Mouse (Mus musculus): ENCODE results near the gene Ocel1. TPM values are rescaled to one million over a fixed set of nuclear protein-coding genes. Genes with fewer than 3 reads are reported as not detected.
A peak's percentile ranks its signal among the peaks of the same experiment; 100 is the strongest.
"Not testable (repeated sequence)": the region's sequence is repeated elsewhere in the genome, so short reads cannot be mapped to it uniquely, and the experiment has no call there.

Gene Ocel1
- polyA plus RNA-seq (2015; fragmentation: Nextera tagmentation; extraction: Ambion mirVana): 6.1 TPM in 2 replicates

DNA sequence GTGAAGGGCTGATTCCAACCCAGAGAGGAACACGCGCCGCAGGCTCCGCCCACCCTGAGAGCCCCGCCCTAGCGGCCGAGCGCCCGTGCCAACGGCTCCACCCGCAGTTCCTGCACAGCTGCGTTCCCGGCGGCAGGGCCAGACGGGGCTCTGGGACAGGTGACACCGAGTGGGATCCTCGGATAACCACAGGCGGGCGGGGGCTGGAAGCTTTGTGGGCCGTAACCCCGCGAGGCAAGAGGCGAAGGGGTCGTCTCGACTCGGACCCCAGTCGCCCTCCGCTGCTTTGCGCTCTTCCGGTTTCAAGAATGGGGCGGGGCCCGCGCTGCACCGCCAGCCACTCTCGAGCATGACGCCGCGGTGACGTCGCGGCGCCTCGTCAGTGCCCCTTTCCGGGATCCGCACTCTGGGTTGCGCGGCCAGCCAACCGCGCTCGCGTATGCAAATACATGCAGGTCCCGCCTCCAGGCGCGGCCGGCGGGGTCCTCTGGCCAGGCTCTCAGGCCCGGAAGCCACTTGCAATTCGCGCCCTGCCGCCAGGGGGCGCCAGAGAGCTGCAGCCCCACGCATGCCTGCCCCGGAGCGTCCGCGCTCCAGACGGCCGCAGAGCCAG, at the start of gene Ocel1:
Gene Ocel1, plus strand, starts transcription at position 63 of the 613 bp plus-strand sequence.
- under 1% methylated on average over 68 of the region's 68 CpGs for WGBS
- no peaks in the 10 kb centered on the region for H3K27me3 ChIP-seq (ENCODE audit: insufficient read depth, low read length)
- peaks cover 45% of the 10 kb centered on the region for H3K36me3 ChIP-seq (ENCODE audit: insufficient read depth, low read length)
- peak within 1 kb of the TSS; percentile 52 for H3K4me3 ChIP-seq (ENCODE audit: low read length)
- peak within 1 kb of the TSS; percentile 56 for H3K4me2 ChIP-seq (replicated peaks; ENCODE audit: low read depth, low read length)
- H3K9ac ChIP-seq (replicated peaks; ENCODE audit: low read length): peak within 1 kb of the TSS; percentile 64
- H3K9me3 ChIP-seq (ENCODE audit: low read length): no peaks in the 10 kb centered on the region
- H3K4me1 ChIP-seq (ENCODE audit: insufficient read depth, low read length): peaks cover 36% of the 10 kb centered on the region
- ATAC-seq (ENCODE audit: low FRiP score, low TSS enrichment): peak; percentile 81
- peak within 1 kb of the TSS; percentile 43 for H3K27ac ChIP-seq (ENCODE audit: low read length)

DNA sequence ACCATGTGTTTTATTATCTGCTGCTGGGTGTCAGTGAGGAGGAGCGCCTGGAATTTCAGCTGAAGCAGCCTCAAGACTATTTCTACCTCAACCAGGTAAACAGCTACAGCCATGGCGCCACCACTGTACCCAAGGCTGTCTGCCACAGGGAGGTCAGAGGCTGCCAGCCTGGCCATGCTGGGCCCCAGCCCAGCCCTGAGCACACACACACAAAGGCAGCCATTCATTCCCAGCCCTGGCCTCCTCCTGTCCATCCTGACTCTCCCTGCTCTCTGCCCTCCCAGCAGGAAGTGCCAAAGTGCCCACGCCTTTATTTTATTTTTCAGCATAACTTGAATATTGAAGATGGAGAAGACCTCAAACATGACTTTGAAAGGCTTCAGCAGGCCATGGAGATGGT, 48.2 kb upstream of the Ocel1 start:
- ATAC-seq (ENCODE audit: low FRiP score, low TSS enrichment): no peak
- H3K4me1 ChIP-seq (ENCODE audit: insufficient read depth, low read length): no peaks in the 10 kb centered on the region
- no peak overlapping the region for H3K9ac ChIP-seq (replicated peaks; ENCODE audit: low read length)
- peaks cover 48% of the 10 kb centered on the region for H3K36me3 ChIP-seq (ENCODE audit: insufficient read depth, low read length)
- H3K27me3 ChIP-seq (ENCODE audit: insufficient read depth, low read length): no peaks in the 10 kb centered on the region
- WGBS: 97% methylated on average over 3 of the region's 3 CpGs
- no peaks in the 10 kb centered on the region for H3K9me3 ChIP-seq (ENCODE audit: low read length)
- H3K27ac ChIP-seq (ENCODE audit: low read length): no peak overlapping the region
- no peak overlapping the region for H3K4me3 ChIP-seq (ENCODE audit: low read length)
- H3K4me2 ChIP-seq (replicated peaks; ENCODE audit: low read depth, low read length): no peak overlapping the region

DNA sequence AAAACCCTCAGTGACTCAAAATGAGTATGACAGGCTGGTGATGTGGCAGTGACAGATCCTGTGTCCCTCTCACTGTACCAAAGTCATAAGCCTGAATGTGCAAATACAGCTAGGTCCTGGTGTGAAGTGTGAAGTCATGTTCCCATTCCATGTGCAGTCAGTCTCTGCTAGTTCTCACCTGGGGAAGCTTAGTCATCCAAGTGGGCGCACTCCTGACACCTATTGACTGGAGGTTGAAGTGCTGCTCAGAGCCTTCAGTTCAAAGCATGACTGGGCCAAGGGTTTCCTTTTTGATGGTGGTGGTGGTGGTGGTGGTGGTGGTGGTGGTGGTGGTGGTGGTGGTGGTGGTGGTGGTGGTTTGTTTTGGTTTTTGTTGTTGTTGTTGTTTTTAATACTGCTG, 46.2 kb upstream of the Ocel1 start:
- no peaks in the 10 kb centered on the region for H3K27me3 ChIP-seq (ENCODE audit: insufficient read depth, low read length)
- no peak overlapping the region for H3K27ac ChIP-seq (ENCODE audit: low read length)
- H3K4me1 ChIP-seq (ENCODE audit: insufficient read depth, low read length): no peaks in the 10 kb centered on the region
- 85% methylated on average over 1 of the region's 1 CpGs for WGBS
- peaks cover 59% of the 10 kb centered on the region for H3K36me3 ChIP-seq (ENCODE audit: insufficient read depth, low read length)
- H3K4me3 ChIP-seq (ENCODE audit: low read length): no peak overlapping the region
- H3K9me3 ChIP-seq (ENCODE audit: low read length): no peaks in the 10 kb centered on the region
- H3K4me2 ChIP-seq (replicated peaks; ENCODE audit: low read depth, low read length): no peak overlapping the region
- no peak for ATAC-seq (ENCODE audit: low FRiP score, low TSS enrichment)
- H3K9ac ChIP-seq (replicated peaks; ENCODE audit: low read length): no peak overlapping the region

DNA sequence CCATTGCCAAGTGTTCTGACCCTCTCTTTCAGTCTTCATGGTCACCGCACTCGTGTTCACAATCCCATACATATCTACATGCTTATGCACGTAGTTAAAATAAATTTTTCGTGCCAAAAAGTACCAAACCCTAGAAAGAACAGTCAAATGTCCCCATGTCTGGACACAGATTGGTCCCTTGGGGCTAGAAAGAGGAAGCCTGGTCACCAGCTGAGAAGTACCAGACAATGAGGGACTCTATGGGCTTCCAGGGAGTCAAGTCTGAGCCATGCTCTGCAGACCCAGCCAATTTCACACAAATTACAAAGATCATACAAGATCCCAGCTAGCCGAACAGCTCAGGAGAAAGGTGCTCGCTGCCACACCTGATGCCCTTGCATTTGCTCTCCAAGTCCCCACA, 33.3 kb upstream of the Ocel1 start:
- peaks cover 18% of the 10 kb centered on the region for H3K36me3 ChIP-seq (ENCODE audit: insufficient read depth, low read length)
- H3K27me3 ChIP-seq (ENCODE audit: insufficient read depth, low read length); H3K4me1 ChIP-seq (ENCODE audit: insufficient read depth, low read length); H3K27ac ChIP-seq (ENCODE audit: low read length); H3K4me2 ChIP-seq (replicated peaks; ENCODE audit: low read depth, low read length); H3K9ac ChIP-seq (replicated peaks; ENCODE audit: low read length); ATAC-seq (ENCODE audit: low FRiP score, low TSS enrichment); H3K9me3 ChIP-seq (ENCODE audit: low read length); H3K4me3 ChIP-seq (ENCODE audit: low read length): not testable (repeated sequence)
- 92% methylated on average over 5 of the region's 6 CpGs for WGBS

DNA sequence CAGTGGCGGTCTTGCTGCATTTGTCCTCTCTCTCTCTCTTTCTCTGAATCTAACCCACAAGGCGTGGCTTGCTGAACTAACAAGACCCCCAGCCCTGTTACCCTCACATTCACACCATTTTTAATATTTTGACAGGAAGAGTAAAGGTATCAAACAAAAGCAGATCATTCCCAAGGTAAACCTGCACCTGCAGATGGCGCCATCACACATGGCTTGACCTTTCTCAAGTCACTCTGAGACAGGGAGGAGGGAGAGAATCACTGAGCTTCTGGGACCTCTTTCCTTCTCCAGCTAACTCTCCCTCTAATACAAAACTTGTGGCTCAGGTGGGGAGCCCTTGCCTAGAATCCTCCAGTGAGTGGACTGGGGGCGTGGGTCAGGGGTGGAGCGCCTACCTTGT, 30.5 kb upstream of the Ocel1 start:
- 77% methylated on average over 5 of the region's 5 CpGs for WGBS
- H3K27me3 ChIP-seq (ENCODE audit: insufficient read depth, low read length): no peaks in the 10 kb centered on the region
- H3K4me2 ChIP-seq (replicated peaks; ENCODE audit: low read depth, low read length): no peak overlapping the region
- H3K4me1 ChIP-seq (ENCODE audit: insufficient read depth, low read length): no peaks in the 10 kb centered on the region
- peaks cover 23% of the 10 kb centered on the region for H3K36me3 ChIP-seq (ENCODE audit: insufficient read depth, low read length)
- no peak for ATAC-seq (ENCODE audit: low FRiP score, low TSS enrichment)
- H3K4me3 ChIP-seq (ENCODE audit: low read length): no peak overlapping the region
- H3K27ac ChIP-seq (ENCODE audit: low read length): no peak overlapping the region
- H3K9ac ChIP-seq (replicated peaks; ENCODE audit: low read length): no peak overlapping the region
- no peaks in the 10 kb centered on the region for H3K9me3 ChIP-seq (ENCODE audit: low read length)

DNA sequence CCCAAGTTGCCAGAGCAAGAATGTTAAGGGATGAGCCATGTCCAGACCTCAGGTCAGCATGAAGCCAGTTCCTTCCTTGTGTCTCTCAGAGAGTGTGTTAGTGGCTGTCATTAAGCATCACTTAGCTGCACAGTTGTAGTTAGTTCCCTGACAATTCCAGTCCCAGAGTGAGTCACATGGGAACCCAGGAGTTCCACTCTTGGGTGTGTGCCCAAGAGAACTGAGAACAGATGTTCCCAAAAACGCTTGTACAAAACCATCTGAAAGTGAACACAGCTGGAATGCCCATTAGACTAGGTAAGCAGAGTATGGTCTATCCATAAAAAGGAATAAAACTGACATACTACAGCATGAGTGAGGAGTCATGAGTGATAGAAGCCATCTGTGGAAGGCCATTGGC, 24.5 kb upstream of the Ocel1 start:
- no peak overlapping the region for H3K9ac ChIP-seq (replicated peaks; ENCODE audit: low read length)
- peaks cover 55% of the 10 kb centered on the region for H3K36me3 ChIP-seq (ENCODE audit: insufficient read depth, low read length)
- 80% methylated on average over 1 of the region's 1 CpGs for WGBS
- H3K9me3 ChIP-seq (ENCODE audit: low read length): no peaks in the 10 kb centered on the region
- no peak overlapping the region for H3K27ac ChIP-seq (ENCODE audit: low read length)
- H3K27me3 ChIP-seq (ENCODE audit: insufficient read depth, low read length): no peaks in the 10 kb centered on the region
- no peak overlapping the region for H3K4me2 ChIP-seq (replicated peaks; ENCODE audit: low read depth, low read length)
- H3K4me3 ChIP-seq (ENCODE audit: low read length): no peak overlapping the region
- no peak for ATAC-seq (ENCODE audit: low FRiP score, low TSS enrichment)
- H3K4me1 ChIP-seq (ENCODE audit: insufficient read depth, low read length): no peaks in the 10 kb centered on the region

DNA sequence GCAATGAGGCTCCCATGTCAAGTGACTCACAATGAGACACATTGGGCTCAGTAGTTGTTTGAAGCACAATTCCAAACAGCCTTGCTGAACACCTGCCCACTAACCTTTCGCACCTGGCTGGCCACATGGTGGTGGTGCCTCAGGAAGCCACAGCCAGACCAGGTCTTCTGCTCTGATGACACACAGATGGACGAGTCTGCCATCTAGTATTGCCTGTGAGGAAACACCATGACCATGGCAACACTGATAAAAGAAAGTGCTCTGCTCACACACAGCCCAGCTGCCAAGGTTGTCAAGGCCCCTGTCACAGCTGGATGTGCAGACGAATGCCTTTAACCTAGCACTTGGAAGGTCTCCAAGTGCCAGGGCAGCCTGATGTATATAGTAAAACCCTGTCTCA, 20.0 kb upstream of the Ocel1 start:
- 79% methylated on average over 3 of the region's 3 CpGs for WGBS
- no peaks in the 10 kb centered on the region for H3K27me3 ChIP-seq (ENCODE audit: insufficient read depth, low read length)
- H3K27ac ChIP-seq (ENCODE audit: low read length): no peak overlapping the region
- no peaks in the 10 kb centered on the region for H3K9me3 ChIP-seq (ENCODE audit: low read length)
- no peak overlapping the region for H3K9ac ChIP-seq (replicated peaks; ENCODE audit: low read length)
- H3K4me1 ChIP-seq (ENCODE audit: insufficient read depth, low read length): no peaks in the 10 kb centered on the region
- H3K36me3 ChIP-seq (ENCODE audit: insufficient read depth, low read length): peaks cover 66% of the 10 kb centered on the region
- H3K4me3 ChIP-seq (ENCODE audit: low read length): no peak overlapping the region
- no peak for ATAC-seq (ENCODE audit: low FRiP score, low TSS enrichment)
- no peak overlapping the region for H3K4me2 ChIP-seq (replicated peaks; ENCODE audit: low read depth, low read length)

DNA sequence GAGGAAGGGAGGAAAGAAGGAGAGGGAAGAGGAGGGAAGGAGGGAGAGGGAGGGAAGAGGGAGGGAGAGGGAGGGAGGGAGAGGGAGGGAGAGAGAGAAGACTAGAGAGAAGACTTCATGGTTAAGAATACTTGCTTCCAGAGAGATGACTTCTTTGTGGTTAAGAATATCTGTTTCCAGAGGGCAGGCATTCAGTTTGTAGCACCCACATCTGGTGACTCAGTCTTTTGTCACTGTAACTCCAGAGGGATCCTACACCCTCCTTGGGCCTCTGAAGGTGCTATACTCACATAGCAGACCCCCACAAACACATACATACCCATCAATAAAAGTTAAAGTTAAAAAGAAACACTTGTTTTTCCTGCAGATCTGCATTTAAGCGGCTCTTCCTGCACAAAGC, 19.6 kb upstream of the Ocel1 start:
- H3K9me3 ChIP-seq (ENCODE audit: low read length): no peaks in the 10 kb centered on the region
- H3K4me3 ChIP-seq (ENCODE audit: low read length): no peak overlapping the region
- no peak overlapping the region for H3K9ac ChIP-seq (replicated peaks; ENCODE audit: low read length)
- H3K4me2 ChIP-seq (replicated peaks; ENCODE audit: low read depth, low read length): no peak overlapping the region
- ATAC-seq (ENCODE audit: low FRiP score, low TSS enrichment): no peak
- H3K36me3 ChIP-seq (ENCODE audit: insufficient read depth, low read length): peaks cover 66% of the 10 kb centered on the region
- WGBS: 91% methylated on average over 1 of the region's 1 CpGs
- no peaks in the 10 kb centered on the region for H3K4me1 ChIP-seq (ENCODE audit: insufficient read depth, low read length)
- no peaks in the 10 kb centered on the region for H3K27me3 ChIP-seq (ENCODE audit: insufficient read depth, low read length)
- H3K27ac ChIP-seq (ENCODE audit: low read length): no peak overlapping the region

DNA sequence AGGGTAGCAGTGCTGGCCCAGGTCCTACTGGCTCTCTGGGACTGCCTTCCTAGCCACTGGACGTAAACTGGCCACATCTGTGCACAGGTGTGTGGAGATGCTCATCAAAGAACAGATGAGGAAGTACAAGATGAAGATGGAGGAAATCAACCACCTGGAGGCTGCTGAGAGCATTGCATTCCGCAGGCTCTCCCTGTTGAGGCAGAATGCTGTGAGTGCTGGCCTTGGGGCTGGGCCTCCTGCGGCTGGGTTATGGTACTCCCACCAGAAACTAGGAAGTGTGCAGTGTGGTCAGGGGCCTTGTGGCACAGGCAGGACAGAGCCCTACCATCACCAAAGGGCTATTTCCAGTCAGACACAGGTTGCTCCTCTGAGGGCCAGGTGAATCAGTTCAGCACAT, 13.1 kb upstream of the Ocel1 start:
- Histone ChIP-seq H3K9ac (replicated peaks; ENCODE audit: low read length) (no peak overlapping the region), H3K4me3 (ENCODE audit: low read length) (no peak overlapping the region), H3K9me3 (ENCODE audit: low read length) (no peaks in the 10 kb centered on the region), H3K27ac (ENCODE audit: low read length) (no peak overlapping the region), H3K27me3 (ENCODE audit: insufficient read depth, low read length) (no peaks in the 10 kb centered on the region), H3K4me2 (replicated peaks; ENCODE audit: low read depth, low read length) (no peak overlapping the region), H3K4me1 (ENCODE audit: insufficient read depth, low read length) (no peaks in the 10 kb centered on the region), H3K36me3 (ENCODE audit: insufficient read depth, low read length) (peaks cover 49% of the 10 kb centered on the region)
- no peak for ATAC-seq (ENCODE audit: low FRiP score, low TSS enrichment)
- WGBS: 89% methylated on average over 3 of the region's 3 CpGs

DNA sequence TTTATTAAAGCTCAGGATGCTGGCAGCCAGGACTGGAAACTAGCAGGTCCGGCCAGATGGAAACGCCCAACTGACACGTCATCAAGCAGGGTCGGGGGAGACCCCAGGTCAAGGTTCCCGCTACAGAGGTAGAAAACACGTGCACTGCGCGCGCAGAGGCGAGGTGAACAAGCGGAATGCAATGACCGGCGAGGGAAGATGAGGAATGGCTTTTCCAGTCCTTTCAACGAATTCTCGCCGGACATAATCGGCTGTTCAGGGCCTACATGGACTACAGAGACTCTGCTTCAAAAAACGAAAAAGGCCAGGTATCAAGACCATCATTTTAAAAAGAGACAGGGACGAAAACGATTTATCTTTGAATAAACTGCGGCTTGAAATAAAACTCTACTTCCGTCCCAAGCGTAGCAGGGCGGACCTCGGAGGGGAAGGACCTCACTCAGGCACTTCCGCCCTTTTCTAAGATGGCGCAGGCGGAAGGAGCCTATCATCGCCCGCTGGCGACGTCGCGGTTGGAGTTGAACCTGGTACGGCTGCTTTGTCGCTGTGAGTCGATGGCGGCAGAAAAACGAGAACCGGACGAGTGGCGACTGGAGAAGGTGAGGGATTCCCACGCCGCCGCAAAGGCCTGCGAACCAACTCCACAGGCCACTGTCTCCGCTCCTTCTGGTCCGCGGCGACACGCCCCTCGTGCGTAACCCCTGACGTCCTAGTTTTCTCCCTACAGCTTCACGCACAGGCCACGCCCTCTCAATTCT, 4.1 kb upstream of the Ocel1 start, which contains the start of gene Use1:
Gene Use1, plus strand, starts transcription at position 78 of the 758 bp plus-strand sequence.
- H3K4me3 ChIP-seq (ENCODE audit: low read length): peak within 1 kb of the TSS; percentile 73

More for the DNA sequence above, 4.1 kb upstream of the Ocel1 start, which contains the start of gene Use1:
- Histone ChIP-seq H3K9ac (replicated peaks; ENCODE audit: low read length) (peak within 1 kb of the TSS; percentile 79), H3K9me3 (ENCODE audit: low read length) (no peaks in the 10 kb centered on the region), H3K36me3 (ENCODE audit: insufficient read depth, low read length) (peaks cover 12% of the 10 kb centered on the region; the same call in 1 of the 2 replicates), H3K4me2 (replicated peaks; ENCODE audit: low read depth, low read length) (peak within 1 kb of the TSS; percentile 86), H3K27ac (ENCODE audit: low read length) (peak within 1 kb of the TSS; percentile 97), H3K4me1 (ENCODE audit: insufficient read depth, low read length) (peaks cover 19% of the 10 kb centered on the region), H3K27me3 (ENCODE audit: insufficient read depth, low read length) (no peaks in the 10 kb centered on the region)
- peak; percentile 76 for ATAC-seq (ENCODE audit: low FRiP score, low TSS enrichment)
- under 1% methylated on average over 56 of the region's 56 CpGs for WGBS

All from kidney, embryonic 16.5 days (tissue).